Mouse (Mus musculus): Measurements from ENCODE around the gene Fosl1. TPM values are rescaled to one million over a fixed set of nuclear protein-coding genes. Genes with fewer than 3 reads are reported as not detected.
A peak's percentile ranks its signal among the peaks of the same experiment; 100 is the strongest.

Gene Fosl1
- polyA plus RNA-seq, 1 experiment, result 4.3 TPM

DNA sequence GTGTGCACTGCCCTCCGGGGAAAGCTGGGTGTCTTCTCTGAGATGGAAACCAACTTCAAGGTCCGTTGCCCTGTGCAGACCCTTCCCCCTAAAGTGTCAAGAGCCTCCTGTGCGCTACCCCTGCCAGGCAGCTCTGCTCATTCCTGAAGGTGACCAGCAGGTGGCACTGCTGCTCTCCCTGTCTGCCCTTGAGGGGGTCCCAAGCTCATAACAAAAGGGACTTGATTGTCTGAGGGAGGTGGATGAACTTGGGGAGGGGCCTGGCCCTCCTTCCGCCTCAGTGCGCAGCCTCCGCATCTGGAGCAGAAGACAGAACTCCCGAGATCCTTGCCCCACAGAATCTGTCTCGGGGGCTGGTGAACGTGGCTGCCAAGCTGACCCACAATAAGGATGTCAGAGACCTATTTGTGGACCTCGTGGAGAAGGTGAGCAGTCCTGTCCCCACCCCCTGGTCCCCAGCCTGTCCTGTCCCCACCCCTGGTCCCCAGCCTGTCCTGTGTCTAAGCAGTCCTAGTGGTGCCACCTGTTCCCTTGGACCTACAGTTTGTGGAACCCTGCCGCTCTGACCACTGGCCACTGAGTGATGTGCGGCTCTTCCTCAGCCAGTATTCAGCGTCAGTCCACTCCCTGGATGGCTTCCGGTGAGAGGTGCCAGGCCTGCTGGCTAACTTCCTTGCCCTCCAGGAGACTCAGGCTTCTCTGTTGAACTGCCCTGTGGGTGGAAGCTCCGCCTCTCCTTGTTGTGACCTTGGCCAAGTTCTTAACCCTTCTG, 16.6 kb downstream of the Fosl1 start:
- no peaks in the 10 kb centered on the region for H3K9me3 ChIP-seq
- H3K4me3 ChIP-seq (replicated peaks), result no peak overlapping the region
- no peak for TF ChIP-seq GATA1 (IDR thresholded peaks at IDR 0.05; ENCODE audit: borderline replicate concordance, low read length)
- no peak for TF ChIP-seq FLI1 (IDR thresholded peaks at IDR 0.05; ENCODE audit: low read length)
- H3K4me1 ChIP-seq, result peaks cover 72% of the 10 kb centered on the region
- peaks cover 67% of the 10 kb centered on the region for H3K36me3 ChIP-seq (replicated peaks; ENCODE audit: low read length)
- H3K27me3 ChIP-seq (replicated peaks), result no peaks in the 10 kb centered on the region

GRCm38 (mm10) chr19:5465037-5465436, 17.7 kb downstream of the Fosl1 start:
- Histone ChIP-seq H3K36me3 (replicated peaks; ENCODE audit: low read length) (peaks cover 67% of the 10 kb centered on the region), H3K4me1 (peaks cover 68% of the 10 kb centered on the region), H3K9me3 (no peaks in the 10 kb centered on the region), H3K4me3 (replicated peaks) (no peak overlapping the region), H3K27me3 (replicated peaks) (peaks cover 4% of the 10 kb centered on the region)
- TF ChIP-seq GATA1 (IDR thresholded peaks at IDR 0.05; ENCODE audit: borderline replicate concordance, low read length), result no peak
- no peak for TF ChIP-seq FLI1 (IDR thresholded peaks at IDR 0.05; ENCODE audit: low read length)

DNA sequence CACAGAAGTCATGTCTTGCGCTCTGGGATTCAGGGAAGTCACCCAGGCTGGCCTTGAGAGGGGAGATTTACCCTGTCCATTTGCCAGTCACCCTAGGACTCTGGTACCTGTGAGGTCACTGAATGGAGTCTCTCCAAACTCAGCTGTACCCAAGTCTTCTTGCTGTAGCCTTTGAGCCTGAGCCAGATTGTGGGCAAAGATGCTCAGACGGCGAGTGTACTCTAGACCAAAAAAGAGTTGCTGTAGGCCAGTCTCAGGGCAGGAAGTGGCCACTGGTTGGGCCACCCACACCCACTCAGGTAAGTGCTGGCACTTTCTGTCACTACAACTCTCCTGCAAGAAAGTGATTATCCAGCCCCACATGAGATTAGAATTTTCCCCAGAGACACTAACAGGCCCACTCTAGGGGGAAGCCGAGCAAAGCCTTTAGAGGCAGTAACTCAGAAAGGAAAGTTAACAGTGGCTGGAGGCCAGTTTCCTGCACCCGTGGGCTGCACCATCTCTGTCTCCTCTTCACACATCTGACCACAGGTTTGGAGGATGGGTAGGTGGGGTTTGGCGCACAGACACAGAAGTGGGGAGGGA, 19.7 kb downstream of the Fosl1 start:
- no peak for TF ChIP-seq GATA1 (IDR thresholded peaks at IDR 0.05; ENCODE audit: borderline replicate concordance, low read length)
- Histone ChIP-seq H3K9me3 (no peaks in the 10 kb centered on the region), H3K27me3 (replicated peaks) (peaks cover 9% of the 10 kb centered on the region), H3K4me1 (peaks cover 57% of the 10 kb centered on the region), H3K36me3 (replicated peaks; ENCODE audit: low read length) (peaks cover 61% of the 10 kb centered on the region), H3K4me3 (replicated peaks) (no peak overlapping the region)

DNA sequence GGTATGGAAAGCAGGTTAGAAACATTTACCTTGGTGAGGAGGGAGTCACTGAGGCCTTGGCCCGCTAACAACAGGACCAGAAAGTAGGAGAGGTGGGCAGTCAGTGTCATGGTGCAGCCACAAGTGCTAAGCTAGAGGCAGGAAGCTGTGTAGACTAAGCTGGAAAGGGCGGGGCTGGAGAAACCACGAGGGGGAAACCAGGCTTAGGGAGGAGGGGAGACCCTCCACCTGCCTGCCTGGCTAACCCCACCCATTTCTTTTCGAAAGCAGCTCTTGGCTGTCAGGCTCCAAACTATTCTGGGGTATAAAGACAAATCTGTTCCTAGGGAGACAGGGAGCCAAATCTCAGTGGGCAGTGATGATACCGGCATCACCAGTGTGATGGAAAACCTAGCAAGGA, 21.0 kb downstream of the Fosl1 start, which contains the start of gene Ctsw:
Gene Ctsw, minus strand, starts transcription at position 134 of the 400 bp plus-strand sequence.
- Histone ChIP-seq H3K9me3 (0 out of 2 replicates have a peak, but pooled peaks cover 3% of the 10 kb centered on the region), H3K36me3 (replicated peaks; ENCODE audit: low read length) (peaks cover 47% of the 10 kb centered on the region), H3K4me1 (peaks cover 58% of the 10 kb centered on the region), H3K27me3 (replicated peaks) (peaks cover 12% of the 10 kb centered on the region), H3K4me3 (replicated peaks) (no peak within 1 kb of the TSS)
- no peak for TF ChIP-seq FLI1 (IDR thresholded peaks at IDR 0.05; ENCODE audit: low read length)
- TF ChIP-seq GATA1 (IDR thresholded peaks at IDR 0.05; ENCODE audit: borderline replicate concordance, low read length), result no peak

DNA sequence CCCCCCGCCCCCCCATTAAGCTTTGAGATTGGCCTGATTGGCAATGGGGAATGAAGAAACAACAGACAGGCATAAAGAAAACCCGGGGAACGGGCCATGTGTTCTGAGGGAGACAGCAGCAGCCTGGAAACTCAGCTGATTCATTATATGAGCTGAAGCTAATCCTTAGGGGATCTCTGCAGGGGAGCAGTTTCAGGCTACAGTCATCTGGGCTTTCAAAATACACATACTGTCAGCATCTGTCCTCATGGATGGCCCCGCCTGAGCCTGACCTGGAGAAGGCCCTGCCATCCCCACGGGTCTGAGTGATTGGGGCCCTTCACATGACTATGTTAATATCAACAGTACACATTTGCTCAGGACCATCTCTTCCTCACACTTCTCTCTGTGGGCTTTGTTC, 24.5 kb downstream of the Fosl1 start:
- Histone ChIP-seq H3K4me1 (peaks cover 52% of the 10 kb centered on the region), H3K36me3 (replicated peaks; ENCODE audit: low read length) (peaks cover 12% of the 10 kb centered on the region), H3K9me3 (0 out of 2 replicates have a peak, but pooled peaks cover 3% of the 10 kb centered on the region), H3K27me3 (replicated peaks) (peaks cover 39% of the 10 kb centered on the region), H3K4me3 (replicated peaks) (no peak overlapping the region)
- TF ChIP-seq FLI1 (IDR thresholded peaks at IDR 0.05; ENCODE audit: low read length) (no peak), GATA1 (IDR thresholded peaks at IDR 0.05; ENCODE audit: borderline replicate concordance, low read length) (no peak)

GRCm38 (mm10) chr19:5472857-5473256, 25.5 kb downstream of the Fosl1 start:
- no peak for TF ChIP-seq FLI1 (IDR thresholded peaks at IDR 0.05; ENCODE audit: low read length)
- no peak for TF ChIP-seq GATA1 (IDR thresholded peaks at IDR 0.05; ENCODE audit: borderline replicate concordance, low read length)
- peaks cover 43% of the 10 kb centered on the region for H3K27me3 ChIP-seq (replicated peaks)

DNA sequence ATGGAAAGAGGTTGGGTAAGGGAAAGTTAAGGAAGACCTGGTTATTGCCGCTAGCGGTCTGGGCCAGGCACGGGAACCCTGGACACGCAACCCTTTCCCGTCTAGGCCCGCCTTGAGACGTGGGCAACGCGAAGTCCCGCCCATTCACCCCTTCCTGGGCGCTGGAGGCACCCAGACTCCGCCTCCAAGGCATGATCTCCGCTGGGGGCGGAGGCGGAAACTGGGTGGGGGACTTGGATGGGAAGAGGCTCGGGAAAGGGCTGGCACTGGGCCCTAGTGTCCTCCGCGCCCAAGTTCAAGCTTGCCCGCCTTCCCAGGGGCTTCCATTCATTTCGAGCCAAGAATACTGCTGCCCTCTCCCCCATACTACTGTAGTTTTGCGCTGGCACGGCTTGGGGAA, 26.4 kb downstream of the Fosl1 start, which contains the start of gene Efemp2:
Gene Efemp2, plus strand, starts transcription at position 235 of the 400 bp plus-strand sequence.
- Histone ChIP-seq H3K4me1 (peaks cover 35% of the 10 kb centered on the region), H3K36me3 (replicated peaks; ENCODE audit: low read length) (no peaks in the 10 kb centered on the region), H3K27me3 (replicated peaks) (peaks cover 48% of the 10 kb centered on the region), H3K4me3 (replicated peaks) (peak within 1 kb of the TSS; percentile 84), H3K9me3 (0 out of 2 replicates have a peak, but pooled peaks cover 3% of the 10 kb centered on the region)
- no peak for TF ChIP-seq FLI1 (IDR thresholded peaks at IDR 0.05; ENCODE audit: low read length)
- no peak for TF ChIP-seq GATA1 (IDR thresholded peaks at IDR 0.05; ENCODE audit: borderline replicate concordance, low read length)

More at GRCm38 (mm10) chr19:5472857-5473256, 25.5 kb downstream of the Fosl1 start:
- Histone ChIP-seq H3K4me1 (peaks cover 43% of the 10 kb centered on the region), H3K36me3 (replicated peaks; ENCODE audit: low read length) (peaks cover 2% of the 10 kb centered on the region), H3K4me3 (replicated peaks) (no peak overlapping the region), H3K9me3 (0 out of 2 replicates have a peak, but pooled peaks cover 3% of the 10 kb centered on the region)

DNA sequence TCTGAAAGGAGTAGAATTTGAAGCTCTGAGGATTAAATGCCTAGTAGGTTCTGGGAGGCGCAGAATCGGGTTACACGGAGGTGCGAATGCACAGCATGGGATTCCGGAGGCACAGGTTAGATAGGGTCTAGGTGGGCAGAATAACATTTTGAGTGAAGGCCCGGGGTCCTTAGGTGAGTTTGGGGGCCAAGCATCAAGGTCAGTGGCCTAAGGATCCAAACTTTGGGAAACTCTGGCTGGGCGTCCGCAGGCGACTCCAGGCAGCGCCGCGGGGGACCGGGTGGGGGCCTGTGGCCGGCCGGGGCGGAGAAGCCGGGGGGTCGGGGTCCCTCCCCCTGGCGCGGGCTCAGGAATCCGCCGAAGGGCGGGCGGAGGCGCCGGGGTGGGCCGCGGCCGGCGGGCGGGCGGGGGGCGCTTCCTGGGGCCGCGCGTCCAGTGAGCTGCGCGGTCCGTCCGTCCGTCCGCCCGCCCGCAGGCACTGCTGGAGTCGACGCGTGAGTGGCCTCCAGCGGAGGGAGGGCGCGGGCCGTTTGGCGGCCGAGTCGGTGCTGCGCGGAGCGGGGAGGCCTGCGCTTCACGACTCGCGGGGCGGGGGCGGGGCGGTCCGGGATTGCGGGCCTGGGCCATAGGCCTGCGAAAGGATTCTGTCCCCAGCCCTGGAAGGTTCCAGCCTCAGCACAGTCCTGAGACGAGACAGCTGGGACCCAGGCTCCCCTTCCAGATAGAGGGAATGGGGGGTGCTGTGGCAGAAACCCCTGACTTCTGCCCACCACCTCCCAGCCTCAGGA, 27.1 kb downstream of the Fosl1 start:
- Histone ChIP-seq H3K9me3 (0 out of 2 replicates have a peak, but pooled peaks cover 3% of the 10 kb centered on the region), H3K36me3 (replicated peaks; ENCODE audit: low read length) (no peaks in the 10 kb centered on the region), H3K27me3 (replicated peaks) (peaks cover 51% of the 10 kb centered on the region), H3K4me1 (peaks cover 35% of the 10 kb centered on the region), H3K4me3 (replicated peaks) (peak overlapping the region; percentile 84)
- TF ChIP-seq FLI1 (IDR thresholded peaks at IDR 0.05; ENCODE audit: low read length), result no peak
- TF ChIP-seq GATA1 (IDR thresholded peaks at IDR 0.05; ENCODE audit: borderline replicate concordance, low read length), result no peak

GRCm38 (mm10) chr19:5475069-5475714, 27.8 kb downstream of the Fosl1 start:
- Histone ChIP-seq H3K36me3 (replicated peaks; ENCODE audit: low read length) (no peaks in the 10 kb centered on the region), H3K9me3 (0 out of 2 replicates have a peak, but pooled peaks cover 3% of the 10 kb centered on the region), H3K4me1 (peaks cover 29% of the 10 kb centered on the region), H3K27me3 (replicated peaks) (peaks cover 52% of the 10 kb centered on the region), H3K4me3 (replicated peaks) (peak overlapping the region; percentile 84)
- TF ChIP-seq GATA1 (IDR thresholded peaks at IDR 0.05; ENCODE audit: borderline replicate concordance, low read length), result no peak
